Mouse (Mus musculus): ENCODE measurements around the gene Kitl. TPM values are rescaled to one million over a fixed set of nuclear protein-coding genes. Genes with fewer than 3 reads are reported as not detected.

Gene Kitl
- polyA plus RNA-seq, 1 experiment from 2014 or later, result 19.8 TPM

GRCm38 (mm10) chr10:100111209-100111608 lies 95.8 kb downstream of the Kitl start:
- H3K4me1 ChIP-seq (ENCODE audit: control insufficient read depth in 2 of 2, insufficient read depth in 2 of 2, low read length in 2 of 2), result 0 out of 4 replicates have a peak, but pooled peaks cover 0 to 2% of the 10 kb centered on the region in 2 experiments
- no peak overlapping the region for H3K4me3 ChIP-seq (ENCODE audit: control insufficient read depth in 1 of 2, insufficient read depth in 1 of 2, low read depth in 1 of 2, low read length in 2 of 2)
- H3K27ac ChIP-seq (replicated peaks in 1 of 2; ENCODE audit: control insufficient read depth in 1 of 2, insufficient read depth in 1 of 2, low read depth in 2 of 2, low read length in 2 of 2), result no peak overlapping the region
- ATAC-seq (ENCODE audit: insufficient number of reproducible peaks, insufficient read depth, low FRiP score, low read depth), result no peak
- H3K27me3 ChIP-seq (ENCODE audit: control insufficient read depth, insufficient read depth, low read length), result no peaks in the 10 kb centered on the region
- no peaks in the 10 kb centered on the region for H3K36me3 ChIP-seq (ENCODE audit: control insufficient read depth, insufficient read depth, low read length)
- no peak overlapping the region for H3K4me2 ChIP-seq (ENCODE audit: low read length)
- H3K9me3 ChIP-seq (ENCODE audit: control insufficient read depth, low read length), result no peaks in the 10 kb centered on the region
- H3K9ac ChIP-seq (ENCODE audit: low read length), result no peak overlapping the region
- WGBS, result 51% methylated on average over 7 of the region's 7 CpGs

- no peak for ATAC-seq (ENCODE audit: insufficient number of reproducible peaks, insufficient read depth, low FRiP score, low read depth)
- Histone ChIP-seq H3K36me3 (ENCODE audit: control insufficient read depth, insufficient read depth, low read length) (no peaks in the 10 kb centered on the region), H3K27ac (replicated peaks in 1 of 2; ENCODE audit: control insufficient read depth in 1 of 2, insufficient read depth in 1 of 2, low read depth in 2 of 2, low read length in 2 of 2) (no peak overlapping the region), H3K4me2 (ENCODE audit: low read length) (no peak overlapping the region), H3K4me3 (ENCODE audit: control insufficient read depth in 1 of 2, insufficient read depth in 1 of 2, low read depth in 1 of 2, low read length in 2 of 2) (no peak overlapping the region), H3K9me3 (ENCODE audit: control insufficient read depth, low read length) (no peaks in the 10 kb centered on the region), H3K9ac (ENCODE audit: low read length) (no peak overlapping the region), H3K27me3 (ENCODE audit: control insufficient read depth, insufficient read depth, low read length) (no peaks in the 10 kb centered on the region), H3K4me1 (ENCODE audit: control insufficient read depth in 2 of 2, insufficient read depth in 2 of 2, low read length in 2 of 2) (no peaks in the 10 kb centered on the region)
- WGBS, result 88% methylated on average over 2 of the region's 2 CpGs
Observed at GRCm38 (mm10) chr10:100115570-100115969, 100.1 kb downstream of the Kitl start.

GRCm38 (mm10) chr10:100124452-100124851 lies 109.0 kb downstream of the Kitl start:
- H3K4me3 ChIP-seq (ENCODE audit: control insufficient read depth in 1 of 2, insufficient read depth in 1 of 2, low read depth in 1 of 2, low read length in 2 of 2), result no peak overlapping the region
- no peak overlapping the region for H3K27ac ChIP-seq (replicated peaks in 1 of 2; ENCODE audit: control insufficient read depth in 1 of 2, insufficient read depth in 1 of 2, low read depth in 2 of 2, low read length in 2 of 2)
- H3K9ac ChIP-seq (ENCODE audit: low read length), result no peak overlapping the region
- no peak overlapping the region for H3K4me2 ChIP-seq (ENCODE audit: low read length)
- H3K4me1 ChIP-seq (ENCODE audit: control insufficient read depth in 2 of 2, insufficient read depth in 2 of 2, low read length in 2 of 2), result no peaks in the 10 kb centered on the region
- no peak for ATAC-seq (ENCODE audit: insufficient number of reproducible peaks, insufficient read depth, low FRiP score, low read depth)
- H3K36me3 ChIP-seq (ENCODE audit: control insufficient read depth, insufficient read depth, low read length), result no peaks in the 10 kb centered on the region
- no peaks in the 10 kb centered on the region for H3K27me3 ChIP-seq (ENCODE audit: control insufficient read depth, insufficient read depth, low read length)
- no peaks in the 10 kb centered on the region for H3K9me3 ChIP-seq (ENCODE audit: control insufficient read depth, low read length)
- WGBS, result 83% methylated on average over 5 of the region's 5 CpGs

- no peak overlapping the region for H3K4me2 ChIP-seq (ENCODE audit: low read length)
- H3K9ac ChIP-seq (ENCODE audit: low read length), result no peak overlapping the region
- no peak overlapping the region for H3K4me3 ChIP-seq (ENCODE audit: control insufficient read depth in 1 of 2, insufficient read depth in 1 of 2, low read depth in 1 of 2, low read length in 2 of 2)
- no peaks in the 10 kb centered on the region for H3K27me3 ChIP-seq (ENCODE audit: control insufficient read depth, insufficient read depth, low read length)
- H3K9me3 ChIP-seq (ENCODE audit: control insufficient read depth, low read length), result no peaks in the 10 kb centered on the region
- H3K36me3 ChIP-seq (ENCODE audit: control insufficient read depth, insufficient read depth, low read length), result no peaks in the 10 kb centered on the region
- no peak for ATAC-seq (ENCODE audit: insufficient number of reproducible peaks, insufficient read depth, low FRiP score, low read depth)
- WGBS, result 75% methylated on average over 23 of the region's 23 CpGs
- no peak overlapping the region for H3K27ac ChIP-seq (replicated peaks in 1 of 2; ENCODE audit: control insufficient read depth in 1 of 2, insufficient read depth in 1 of 2, low read depth in 2 of 2, low read length in 2 of 2)
- no peaks in the 10 kb centered on the region for H3K4me1 ChIP-seq (ENCODE audit: control insufficient read depth in 2 of 2, insufficient read depth in 2 of 2, low read length in 2 of 2)
Observed at GRCm38 (mm10) chr10:100127837-100128743, 112.7 kb downstream of the Kitl start.

GRCm38 (mm10) chr10:100131657-100132056 lies 116.2 kb downstream of the Kitl start:
- ATAC-seq (ENCODE audit: insufficient number of reproducible peaks, insufficient read depth, low FRiP score, low read depth), result no peak
- H3K4me3 ChIP-seq (ENCODE audit: control insufficient read depth in 1 of 2, insufficient read depth in 1 of 2, low read depth in 1 of 2, low read length in 2 of 2), result no peak overlapping the region
- no peaks in the 10 kb centered on the region for H3K27me3 ChIP-seq (ENCODE audit: control insufficient read depth, insufficient read depth, low read length)
- no peak overlapping the region for H3K4me2 ChIP-seq (ENCODE audit: low read length)
- H3K36me3 ChIP-seq (ENCODE audit: control insufficient read depth, insufficient read depth, low read length), result no peaks in the 10 kb centered on the region
- H3K9me3 ChIP-seq (ENCODE audit: control insufficient read depth, low read length), result no peaks in the 10 kb centered on the region
- 85% methylated on average over 4 of the region's 4 CpGs for WGBS
- no peak overlapping the region for H3K27ac ChIP-seq (replicated peaks in 1 of 2; ENCODE audit: control insufficient read depth in 1 of 2, insufficient read depth in 1 of 2, low read depth in 2 of 2, low read length in 2 of 2)
- H3K9ac ChIP-seq (ENCODE audit: low read length), result no peak overlapping the region
- H3K4me1 ChIP-seq (ENCODE audit: control insufficient read depth in 2 of 2, insufficient read depth in 2 of 2, low read length in 2 of 2), result no peaks in the 10 kb centered on the region

- Histone ChIP-seq H3K9me3 (ENCODE audit: control insufficient read depth, low read length) (no peaks in the 10 kb centered on the region), H3K27ac (replicated peaks in 1 of 2; ENCODE audit: control insufficient read depth in 1 of 2, insufficient read depth in 1 of 2, low read depth in 2 of 2, low read length in 2 of 2) (no peak overlapping the region), H3K4me2 (ENCODE audit: low read length) (no peak overlapping the region), H3K27me3 (ENCODE audit: control insufficient read depth, insufficient read depth, low read length) (no peaks in the 10 kb centered on the region), H3K4me1 (ENCODE audit: control insufficient read depth in 2 of 2, insufficient read depth in 2 of 2, low read length in 2 of 2) (no peaks in the 10 kb centered on the region), H3K4me3 (ENCODE audit: control insufficient read depth in 1 of 2, insufficient read depth in 1 of 2, low read depth in 1 of 2, low read length in 2 of 2) (no peak overlapping the region), H3K9ac (ENCODE audit: low read length) (no peak overlapping the region), H3K36me3 (ENCODE audit: control insufficient read depth, insufficient read depth, low read length) (no peaks in the 10 kb centered on the region)
- WGBS, result 83% methylated on average over 1 of the region's 1 CpGs
- no peak for ATAC-seq (ENCODE audit: insufficient number of reproducible peaks, insufficient read depth, low FRiP score, low read depth)
Observed at GRCm38 (mm10) chr10:100132304-100132703, 116.9 kb downstream of the Kitl start.

GRCm38 (mm10) chr10:100138552-100138951 lies 123.1 kb downstream of the Kitl start:
- no peak overlapping the region for H3K27ac ChIP-seq (replicated peaks in 1 of 2; ENCODE audit: control insufficient read depth in 1 of 2, insufficient read depth in 1 of 2, low read depth in 2 of 2, low read length in 2 of 2)

More at GRCm38 (mm10) chr10:100138552-100138951, 123.1 kb downstream of the Kitl start:
- WGBS, result 44% methylated on average over 3 of the region's 3 CpGs
- Histone ChIP-seq H3K4me2 (ENCODE audit: low read length) (no peak overlapping the region), H3K9ac (ENCODE audit: low read length) (no peak overlapping the region), H3K9me3 (ENCODE audit: control insufficient read depth, low read length) (no peaks in the 10 kb centered on the region), H3K4me3 (ENCODE audit: control insufficient read depth in 1 of 2, insufficient read depth in 1 of 2, low read depth in 1 of 2, low read length in 2 of 2) (no peak overlapping the region), H3K36me3 (ENCODE audit: control insufficient read depth, insufficient read depth, low read length) (no peaks in the 10 kb centered on the region), H3K4me1 (ENCODE audit: control insufficient read depth in 2 of 2, insufficient read depth in 2 of 2, low read length in 2 of 2) (no peaks in the 10 kb centered on the region), H3K27me3 (ENCODE audit: control insufficient read depth, insufficient read depth, low read length) (no peaks in the 10 kb centered on the region)
- ATAC-seq (ENCODE audit: insufficient number of reproducible peaks, insufficient read depth, low FRiP score, low read depth), result no peak

All from heart, embryonic 14.5 days (tissue).